Mouse (Mus musculus) adrenal gland, postnatal 36 days (tissue): Measurements from ENCODE around the gene Duox1. TPM values are rescaled to one million over a fixed set of nuclear protein-coding genes. Genes with fewer than 3 reads are reported as not detected.

Experiments
- DNase-seq, 2 experiments: peaks; one replicate each; pipeline ENCODE4 v3.0.0; 2021; ENCODE audit warnings: mixed read lengths in 1 of 2
- total RNA-seq, 2 experiments: library from RNA; stranded (reverse); gene quantifications; 2 replicates each; pipeline ENCODE4 v1.2.3; 2021

Gene Duox1
- total RNA-seq, 2 experiments from 2014 or later = 0.10 to 0.13 TPM

DNA sequence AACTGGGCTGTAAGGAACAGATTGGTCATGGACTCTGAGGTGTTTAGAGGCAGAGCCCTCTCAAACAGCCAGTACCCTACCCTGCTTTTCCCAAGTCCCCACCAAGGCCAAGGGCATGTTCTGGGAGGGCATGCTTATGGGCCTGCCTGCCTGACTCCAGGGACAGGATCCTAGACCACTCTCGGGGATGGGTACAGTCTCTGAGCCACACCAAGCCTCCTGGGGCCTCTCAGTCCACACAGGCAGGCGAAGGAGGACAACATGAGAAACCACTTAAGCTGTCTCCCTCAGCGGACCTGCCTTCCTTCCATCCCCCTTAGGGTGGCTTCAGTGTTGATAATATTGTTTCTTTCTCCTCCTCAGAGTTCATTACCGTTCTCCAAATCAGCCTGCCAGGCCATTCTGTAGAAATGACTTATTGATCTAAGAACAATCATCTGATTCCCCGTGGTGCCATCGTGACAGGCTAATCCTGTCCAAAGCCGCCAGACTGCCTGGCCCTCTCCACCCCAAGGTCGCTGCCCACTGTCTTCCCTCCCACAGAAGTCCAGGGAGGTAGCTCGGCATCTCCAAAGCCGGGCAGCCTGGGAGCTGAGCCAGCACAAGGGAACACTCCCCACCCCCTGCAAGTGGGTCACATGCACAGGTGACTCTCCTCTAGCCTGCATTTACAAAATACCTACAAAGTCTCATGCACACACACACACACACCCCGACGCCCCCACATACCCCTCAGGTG is 38.9 kb downstream of the Duox1 start:
- DNase-seq = peak; percentile 44 to 71

DNA sequence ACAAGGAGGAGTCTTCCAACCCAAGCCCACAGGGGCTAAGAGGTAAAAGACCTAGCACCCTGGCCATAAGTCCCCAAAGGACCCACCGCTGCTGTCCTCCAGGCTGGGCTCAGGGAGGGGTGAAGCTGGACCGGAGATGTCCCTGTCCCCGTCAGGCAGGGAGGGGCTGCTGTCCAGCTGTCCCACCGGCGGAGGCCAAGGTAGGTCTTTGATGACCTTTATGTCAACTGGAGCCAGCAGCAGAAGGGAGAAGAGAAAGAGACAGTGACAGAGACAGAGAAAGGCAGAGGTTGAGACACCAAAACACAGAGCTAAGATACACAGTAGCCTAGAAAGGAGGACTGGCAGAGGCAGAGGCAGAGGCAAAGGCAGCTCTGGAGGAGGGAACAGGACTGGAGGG is 39.9 kb downstream of the Duox1 start:
- no peak for DNase-seq

DNA sequence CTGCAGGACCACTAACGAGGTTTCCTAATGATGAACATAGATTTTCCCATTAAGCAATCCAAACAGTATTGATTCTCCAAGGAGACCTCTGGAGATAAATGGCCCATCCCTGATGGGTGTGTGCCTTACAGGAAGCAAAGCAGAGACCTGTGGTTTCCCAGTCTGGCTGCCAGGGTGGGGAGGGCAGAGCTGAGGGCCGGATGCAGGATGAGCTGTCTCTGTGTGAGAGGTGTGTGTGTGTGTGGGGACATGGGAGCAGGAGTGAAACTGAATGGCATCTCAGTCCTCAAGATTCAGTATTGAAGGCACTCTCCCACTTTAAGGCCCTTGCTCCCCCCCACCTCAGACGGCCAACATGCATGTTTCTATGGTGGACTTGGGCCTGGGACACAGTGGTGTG is 40.7 kb downstream of the Duox1 start:
- no peak for DNase-seq

DNA sequence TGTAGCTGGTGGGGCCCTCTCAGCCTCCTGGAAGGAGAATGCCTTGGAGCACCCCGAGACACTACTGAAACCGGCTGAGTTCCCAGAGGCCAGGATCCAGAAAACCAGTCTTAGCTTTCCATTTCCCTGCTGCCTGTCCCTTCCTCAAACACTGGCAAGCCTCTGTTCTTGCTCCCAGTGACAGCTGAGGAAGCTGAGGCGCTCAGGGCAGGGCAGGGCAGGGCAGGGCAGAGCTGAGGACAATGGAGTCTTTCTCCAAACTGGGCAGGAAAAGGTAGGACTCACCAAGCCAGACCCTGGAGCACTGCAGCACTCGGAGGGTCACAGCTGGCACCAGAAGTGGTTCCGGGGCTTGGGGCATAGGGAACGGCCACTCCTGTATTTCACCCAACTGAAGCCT is 44.8 kb downstream of the Duox1 start:
- no peak for DNase-seq

DNA sequence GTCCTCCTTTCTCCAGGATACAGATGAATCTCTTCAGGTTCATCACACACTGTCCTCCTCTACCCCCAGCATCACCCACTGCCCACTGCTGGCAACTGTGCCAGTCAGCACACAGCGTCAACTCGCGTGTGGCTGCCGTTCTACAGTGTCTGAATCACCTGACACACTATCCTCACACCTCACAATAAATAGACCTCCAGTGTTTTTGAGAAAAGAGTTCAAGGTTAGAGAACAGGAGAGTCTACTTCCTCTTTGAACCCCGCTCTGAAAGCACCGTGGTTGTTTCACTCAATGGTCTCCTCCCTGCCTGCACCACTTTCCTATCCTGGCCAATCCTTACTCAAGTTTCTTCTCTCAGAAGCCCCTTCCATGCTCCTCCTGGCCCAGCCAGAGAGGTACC is 45.7 kb downstream of the Duox1 start:
- DNase-seq = no peak

DNA sequence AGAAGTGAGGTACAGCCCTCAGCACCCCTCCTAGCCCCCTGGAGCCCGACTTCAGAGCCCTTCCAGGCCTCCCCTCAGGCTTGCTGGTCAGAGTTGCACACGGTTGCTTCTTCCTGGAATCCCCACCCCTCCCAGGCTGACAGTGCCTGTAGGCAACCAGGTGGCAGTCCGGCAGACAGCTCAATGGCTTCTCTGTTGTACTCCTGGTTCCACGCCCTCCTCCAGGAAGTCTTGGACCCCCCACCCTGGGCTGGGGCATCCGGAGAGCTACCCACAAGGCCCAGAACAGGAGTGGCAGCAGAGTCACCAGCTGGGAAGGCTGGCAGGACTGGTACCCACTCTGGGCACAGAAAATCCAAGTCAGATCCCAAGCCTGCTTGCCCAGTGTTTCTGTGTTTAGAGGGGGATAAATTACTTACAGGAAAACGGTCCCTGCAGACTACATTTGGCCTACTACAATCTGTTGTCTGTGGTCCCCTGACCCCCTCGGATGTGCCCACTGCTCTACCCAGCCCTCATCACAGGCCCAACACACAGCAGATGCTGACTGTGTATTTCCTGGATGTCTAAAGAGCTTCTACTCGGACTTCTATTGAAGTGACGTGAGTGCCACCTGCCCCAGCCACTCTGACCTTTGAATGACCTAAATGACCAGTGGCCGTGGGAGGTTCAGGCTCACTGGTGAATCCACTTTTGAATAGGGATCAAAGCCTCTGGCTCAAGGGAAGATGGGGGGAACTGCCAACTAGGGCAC is 46.6 kb downstream of the Duox1 start:
- DNase-seq = no peak

DNA sequence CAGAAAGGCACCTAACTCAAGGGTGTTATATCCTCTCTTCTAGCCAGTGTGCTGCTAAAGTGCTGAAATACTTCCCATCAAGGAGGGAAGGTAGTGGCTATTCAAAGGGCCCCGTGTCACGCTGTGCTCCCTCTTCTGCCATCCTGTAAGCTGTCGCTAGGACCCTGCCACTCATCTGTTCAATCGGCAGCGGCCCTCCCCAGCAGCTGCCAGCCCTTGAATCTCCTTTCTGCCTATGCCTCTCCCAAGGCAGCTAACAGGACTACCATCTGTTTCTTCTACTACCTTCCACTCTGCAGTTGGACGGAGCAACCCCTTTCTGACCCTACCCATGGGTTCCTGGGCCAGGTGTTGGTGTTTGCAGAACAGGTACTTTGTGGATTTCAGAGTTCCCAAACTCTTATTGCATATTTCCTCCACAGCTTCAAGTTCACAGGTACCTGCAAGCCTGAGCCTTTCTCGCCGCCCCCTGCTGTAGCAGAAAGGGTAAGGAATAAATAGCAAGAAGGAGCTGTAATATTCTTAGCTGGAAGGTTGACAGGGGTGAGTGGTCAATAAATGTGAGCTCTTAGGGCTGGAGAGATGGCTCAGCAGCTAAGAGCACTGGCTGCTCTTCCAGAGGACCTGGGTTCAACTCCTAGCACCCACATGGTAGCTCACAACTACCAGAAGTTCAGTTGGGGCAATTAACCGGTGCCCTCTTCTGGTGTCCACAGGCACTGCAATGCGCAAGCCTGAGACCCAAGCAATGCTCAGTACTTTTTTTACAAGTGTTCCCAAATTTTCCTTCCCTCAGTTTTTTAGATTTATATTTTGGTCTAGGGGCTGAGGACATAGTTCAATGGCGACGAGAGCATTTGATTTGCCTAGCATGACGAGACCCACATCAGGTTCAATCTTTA is 47.4 kb downstream of the Duox1 start:
- no peak for DNase-seq

DNA sequence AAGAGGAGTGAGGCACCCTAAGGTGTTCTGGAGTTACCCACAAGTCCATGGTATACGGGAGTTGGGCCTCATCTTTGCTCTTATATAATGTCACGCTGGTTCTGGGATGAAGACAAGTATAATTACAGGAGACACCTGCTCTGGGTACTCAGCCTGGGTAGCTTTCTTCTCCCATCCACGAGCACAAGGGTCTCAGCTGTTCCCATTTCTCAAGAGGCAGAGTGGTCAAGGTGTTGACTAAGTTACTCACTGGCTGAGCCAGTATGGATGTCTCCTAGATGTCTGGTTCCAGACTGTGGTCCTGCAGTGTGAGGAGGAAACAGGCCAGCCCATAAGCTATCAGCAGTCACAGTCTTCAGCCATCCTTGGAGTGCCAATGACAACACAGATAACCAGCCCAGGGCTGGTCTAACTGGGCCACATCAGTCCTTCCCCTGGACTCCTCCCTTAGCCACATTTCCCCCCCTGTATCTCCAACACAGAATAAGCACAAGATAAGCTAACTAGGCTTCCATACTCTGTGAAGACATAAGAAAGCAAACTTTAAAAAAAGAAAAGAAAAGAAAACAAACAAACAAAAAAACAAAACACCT is 49.0 kb downstream of the Duox1 start:
- no peak for DNase-seq

DNA sequence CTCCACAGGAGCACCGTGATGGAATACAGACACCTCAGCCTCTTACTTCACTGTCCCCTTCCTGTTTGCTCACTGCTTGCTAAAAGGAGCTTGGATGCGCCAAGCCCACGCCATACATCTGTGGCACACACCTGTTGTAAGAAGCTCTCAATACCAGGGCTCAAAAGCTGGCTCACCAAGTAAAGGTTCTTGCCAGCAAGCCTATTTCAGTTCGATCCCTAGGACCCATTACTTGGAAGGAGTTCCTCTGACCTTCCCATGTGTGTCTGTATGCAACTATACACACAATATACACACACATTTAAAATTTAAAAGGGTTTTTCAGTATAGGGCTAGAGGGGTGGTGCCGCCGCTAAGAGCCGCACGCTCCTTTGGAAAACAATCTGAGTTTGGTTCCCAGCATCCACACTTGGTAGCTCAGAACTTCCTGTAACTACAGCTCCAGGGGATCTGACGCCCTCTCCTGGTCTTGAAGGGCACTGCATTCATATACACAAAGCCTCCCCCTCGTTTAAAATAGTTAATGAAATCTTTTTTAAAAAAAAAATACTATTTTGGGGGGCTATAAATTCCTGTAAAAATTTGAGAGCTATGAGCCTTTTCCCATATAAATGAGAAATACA is 49.9 kb downstream of the Duox1 start:
- DNase-seq = no peak

DNA sequence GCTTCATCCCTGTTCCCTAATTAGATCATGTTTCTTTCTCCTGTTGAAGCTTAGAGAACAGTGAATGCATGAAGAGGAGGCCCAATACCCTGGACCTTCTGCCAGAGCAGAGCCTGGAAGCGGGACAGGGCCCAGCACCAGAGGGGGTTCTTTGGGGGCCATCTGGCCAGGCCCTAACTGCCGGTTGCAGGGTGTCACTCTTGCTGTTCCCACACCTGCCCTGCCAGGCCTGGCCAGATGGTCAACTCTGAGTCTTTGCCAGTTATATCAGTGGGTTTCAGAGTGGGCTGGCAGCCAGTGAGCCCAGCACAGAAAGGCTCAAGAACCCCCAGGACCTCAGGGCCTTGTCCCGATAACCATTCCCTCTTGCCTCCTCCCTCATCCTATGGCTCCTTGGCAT is 50.6 kb downstream of the Duox1 start:
- no peak for DNase-seq

DNA sequence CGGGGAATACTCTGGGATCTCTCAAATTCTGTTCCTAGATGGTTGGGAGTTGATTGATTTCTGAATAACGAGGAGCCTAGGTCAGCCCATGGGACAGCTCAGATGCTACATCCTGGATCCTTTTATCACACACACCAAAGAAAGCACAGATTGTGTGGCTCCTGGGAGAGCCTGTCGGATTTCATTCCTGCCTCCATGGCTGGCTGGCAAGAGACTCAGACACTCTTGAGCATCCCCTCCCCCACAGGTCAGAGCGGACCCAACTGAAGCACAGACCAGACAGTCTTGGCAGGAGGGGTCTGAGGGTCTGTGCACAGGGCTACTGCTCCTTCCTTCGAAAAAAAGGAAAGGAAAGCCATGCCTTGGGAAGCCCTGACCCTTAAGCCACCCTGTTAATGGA is 51.2 kb downstream of the Duox1 start:
- no peak for DNase-seq

DNA sequence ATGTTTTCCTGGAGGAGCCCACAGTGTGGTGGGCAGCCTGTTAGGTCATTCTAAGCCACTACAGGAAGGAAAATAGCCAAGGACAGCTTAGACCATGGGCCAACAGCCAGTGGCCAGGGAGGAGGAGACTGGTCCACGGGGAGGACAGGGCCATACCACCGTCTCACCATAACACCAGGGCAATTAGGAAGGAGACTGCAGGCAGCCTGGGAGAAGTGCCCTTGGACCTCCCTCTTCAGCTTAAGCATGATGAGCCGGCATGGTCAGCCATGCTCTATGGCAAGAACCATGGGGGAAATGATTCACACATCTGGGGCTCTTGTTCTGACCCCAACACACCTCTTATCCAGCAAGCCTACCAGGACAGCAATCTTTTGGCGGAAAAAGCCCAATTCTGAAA is 51.7 kb downstream of the Duox1 start:
- DNase-seq = no peak

DNA sequence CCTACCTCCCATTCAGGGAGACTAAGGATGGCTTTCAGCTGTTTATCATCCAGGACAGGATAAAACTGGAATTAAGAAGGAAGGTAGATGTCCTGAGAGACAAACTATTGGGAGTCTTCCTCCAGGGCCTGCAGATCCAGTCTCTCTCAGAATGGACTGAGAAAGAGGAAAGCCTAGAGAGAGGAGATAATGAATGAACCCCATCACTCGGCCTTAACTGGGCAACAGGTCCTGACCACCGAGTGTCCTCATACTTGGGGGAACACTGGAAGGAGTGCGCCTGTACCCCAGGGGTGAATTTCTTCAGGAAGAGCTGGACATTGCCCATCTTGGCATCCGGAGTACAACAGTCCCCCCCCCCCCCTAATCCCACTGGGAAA is 52.2 kb downstream of the Duox1 start:
- DNase-seq = no peak

DNA sequence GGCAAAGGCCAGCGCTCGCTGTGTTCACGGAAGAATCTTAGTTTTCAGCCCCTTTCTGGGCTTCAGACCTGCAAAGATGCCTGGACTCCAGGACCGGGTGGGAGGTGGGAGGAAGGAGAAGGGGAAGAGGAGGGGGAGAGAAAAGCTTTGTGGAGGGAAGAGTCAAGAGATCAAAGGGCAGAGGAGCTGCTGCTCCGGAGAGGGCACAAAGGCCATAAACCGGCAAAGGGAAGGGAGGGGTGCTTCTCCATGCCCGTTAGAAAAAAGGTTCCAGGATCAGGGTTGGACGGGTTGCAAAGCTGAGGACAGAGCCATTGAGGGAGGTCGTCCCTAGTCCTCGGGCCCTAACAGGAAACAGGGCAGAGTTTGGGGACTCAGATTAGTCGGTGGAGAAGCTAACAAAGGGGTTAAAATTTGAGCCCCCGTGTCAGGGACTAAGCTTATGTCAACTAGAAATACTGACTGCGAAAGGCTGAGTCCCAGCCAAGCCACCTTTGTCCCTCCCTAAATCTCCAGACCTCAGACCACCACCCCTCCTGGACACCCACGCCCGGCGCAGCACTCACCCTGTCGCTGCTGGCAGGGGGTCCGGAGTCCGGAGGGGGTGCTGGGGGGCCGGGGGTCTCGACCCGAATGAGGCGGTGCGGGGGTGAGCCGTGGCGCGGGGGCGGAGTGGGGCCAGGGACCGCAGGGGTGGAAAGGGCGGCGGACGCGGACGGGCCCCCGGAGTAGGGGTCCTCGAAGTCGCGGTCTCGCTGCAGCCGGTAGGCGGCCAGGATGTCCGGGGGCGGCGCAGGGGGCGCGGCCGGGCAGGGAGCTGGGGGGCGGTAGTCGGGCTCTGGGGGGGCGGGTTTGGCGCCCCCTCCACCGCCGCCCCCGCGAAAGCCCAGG is 52.9 kb downstream of the Duox1 start:
- peak in 1 of 2 experiments; percentile 64 for DNase-seq

DNA sequence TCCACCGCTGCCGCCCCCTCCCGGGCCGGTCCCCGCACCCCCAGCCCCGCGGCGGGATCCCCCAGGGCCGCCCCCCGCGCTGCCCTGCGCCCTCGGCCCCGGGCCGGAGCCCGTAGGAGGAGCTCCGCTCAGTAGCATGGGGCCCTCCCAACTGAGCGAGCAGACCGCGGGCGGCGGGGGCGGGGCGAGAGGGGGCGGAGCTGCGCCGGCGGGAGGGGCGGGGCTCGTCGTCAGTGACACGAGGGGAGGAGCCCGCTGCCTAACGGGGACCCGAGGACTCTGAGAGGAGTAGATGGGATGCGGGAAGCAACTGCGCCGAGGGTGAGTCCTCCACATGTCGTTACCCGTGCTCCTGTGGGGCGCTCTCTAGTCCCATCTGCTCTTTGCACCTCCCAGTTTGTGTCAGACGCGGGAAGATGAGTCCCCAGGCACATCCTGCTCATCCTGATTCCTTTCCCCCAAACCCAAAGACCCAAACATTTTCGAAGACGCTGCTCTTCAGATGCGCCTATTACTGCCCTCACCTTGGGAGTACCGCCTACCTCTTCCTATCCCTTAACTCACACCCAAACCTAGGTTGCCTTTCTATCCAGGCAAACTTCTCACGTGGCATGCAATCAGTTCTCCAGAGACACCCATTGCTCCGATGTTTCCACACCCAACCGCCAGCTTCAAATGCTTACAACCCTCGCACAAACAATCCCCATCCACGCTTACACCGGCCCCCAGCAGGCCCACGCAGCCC is 53.7 kb downstream of the Duox1 start, which contains the start of gene Shf:
Gene Shf, minus strand, starts transcription at position 168 of the 745 bp plus-strand sequence.
- DNase-seq = peak; percentile 93 to 95

DNA sequence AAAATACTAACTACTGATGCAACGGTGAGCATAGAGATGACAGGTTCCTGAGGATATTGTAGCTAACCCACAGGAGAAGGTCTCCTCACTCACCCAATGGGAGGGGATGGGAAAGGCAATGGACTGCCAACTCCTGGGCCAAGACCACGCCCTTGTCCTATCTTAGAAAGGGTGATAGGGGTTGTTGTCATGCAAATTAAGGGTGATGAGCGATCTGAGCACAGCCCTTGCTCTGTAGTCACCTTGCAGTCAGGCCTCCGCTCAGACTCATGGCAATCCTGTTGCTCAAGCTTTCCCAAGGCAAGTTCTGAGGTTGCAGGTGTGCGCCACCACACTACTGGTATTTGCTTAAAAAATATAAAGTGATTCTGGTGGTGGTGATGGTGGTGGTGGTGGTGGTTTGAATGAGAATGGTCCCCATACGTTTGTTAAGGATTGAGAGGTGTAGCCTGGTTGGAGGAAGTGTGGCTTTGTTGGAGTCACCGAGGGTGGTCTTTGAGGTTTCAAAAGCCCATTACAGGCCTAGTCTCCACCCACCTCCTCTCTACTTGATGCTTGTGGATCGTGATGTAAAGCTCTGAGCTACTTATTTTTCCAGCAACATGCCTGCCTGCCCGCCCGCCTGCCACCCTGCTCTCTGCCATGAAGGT is 54.8 kb downstream of the Duox1 start:
- DNase-seq = no peak

DNA sequence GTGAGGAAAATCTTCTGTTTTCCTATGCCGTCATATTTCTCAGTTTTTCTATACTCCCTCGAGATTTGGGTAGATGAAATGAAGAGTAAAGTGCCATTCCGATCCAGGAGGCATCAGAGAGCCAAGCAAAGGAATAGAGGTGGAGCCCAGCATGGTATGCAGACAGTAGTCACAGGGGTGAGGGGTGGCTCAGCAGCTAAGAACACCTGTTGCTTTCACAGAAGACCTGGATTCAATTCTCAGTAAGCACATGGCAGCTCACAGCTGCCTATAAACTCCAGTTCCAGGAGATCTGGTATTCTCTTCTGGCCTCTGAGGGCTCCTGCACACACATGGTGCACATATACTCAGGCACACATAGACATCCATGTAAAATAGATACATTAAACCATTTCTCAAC is 56.6 kb downstream of the Duox1 start:
- DNase-seq = no peak

DNA sequence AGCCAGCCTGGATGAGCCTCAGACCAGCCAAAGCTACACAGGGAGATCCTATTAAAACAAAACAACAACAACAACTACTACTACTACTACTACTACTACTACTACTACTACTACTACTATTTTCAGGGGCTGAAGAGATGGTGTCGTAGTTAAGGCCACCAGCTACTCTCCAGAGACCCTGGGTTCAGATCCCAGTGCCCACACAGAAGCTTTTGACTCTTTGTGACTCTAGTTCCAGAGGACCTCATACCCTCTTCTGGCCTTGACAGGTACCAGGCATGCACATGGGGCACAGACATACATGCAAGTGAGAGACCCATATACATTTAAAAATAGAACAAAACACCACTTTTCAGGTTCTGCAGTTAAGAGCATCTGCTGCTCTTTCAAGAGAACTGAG is 57.1 kb downstream of the Duox1 start:
- no peak for DNase-seq

DNA sequence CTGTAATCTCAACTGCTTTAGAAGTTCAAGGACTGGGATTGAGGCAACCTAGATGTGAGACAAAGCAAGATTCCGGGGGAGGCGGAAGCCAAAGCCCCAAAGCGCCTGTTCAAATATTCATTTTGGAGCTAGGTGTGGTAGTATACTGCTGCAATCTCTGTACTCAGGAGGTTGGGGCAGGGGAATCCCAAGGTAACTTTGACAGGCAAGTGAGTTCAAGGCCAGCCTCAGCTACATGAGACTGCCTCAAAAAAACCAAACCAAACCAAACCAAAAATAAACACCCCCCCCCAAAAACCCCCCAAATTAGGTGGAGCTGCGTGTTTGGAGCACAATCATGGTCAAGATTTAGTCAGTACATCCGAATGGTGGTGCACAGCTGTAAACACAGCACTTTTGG is 58.5 kb downstream of the Duox1 start:
- no peak for DNase-seq
